ENCODE assay signal across 14 mouse cellular contexts in genomic region chr2:31143768-31144695, GRCm38 (mm10). TPM values are rescaled to one million over a fixed set of nuclear protein-coding genes. Genes with fewer than 3 reads are reported as not detected.
DNase-seq lines count a peak whose midpoint lies in the region; ATAC-seq and TF ChIP-seq lines count a peak whose summit lies in the region.
"Had no signal": no experiment of that assay in that cellular context is flagged by ENCODE, and none has a peak within 500 bp of the region (broad histone marks: within the 10 kb centered on the region; RNA-seq: fewer than 3 reads in every experiment).

No protein-coding gene starts in this region.

- intact Hi-C loops in heart, postnatal 14 days (cut with DNase I) = loop anchor here (5.0 kb wide), 2 partner anchors 42 to 57 kb away; no protein-coding TSS in a partner anchor

- peaks cover 10% of the 10 kb centered on the region; the same call in 1 of the 2 replicates for H3K36me3 ChIP-seq in heart, embryonic 15.5 days
- H3K36me3 ChIP-seq in liver, embryonic 16.5 days (ENCODE audit: control insufficient read depth, insufficient read depth) = no peaks in the 10 kb centered on the region; the same call in 1 of the 2 replicates

- TF ChIP-seq CTCF in bone marrow macrophage, adult 2 months (IDR thresholded peaks at IDR 0.05; ENCODE audit: low read depth, low read length) = no peak

- no peak for ATAC-seq in heart, embryonic 15.5 days (replicated peaks; ENCODE audit: insufficient number of reproducible peaks, insufficient read depth, low FRiP score, low read depth)
- no peak for ATAC-seq in liver, embryonic 16.5 days (ENCODE audit: low read depth)

- peak overlapping the region; percentile 25 for H3K4me3 ChIP-seq in heart, embryonic 15.5 days
- H3K4me3 ChIP-seq in bone marrow macrophage, adult 2 months (ENCODE audit: insufficient read depth, low read length) = peak overlapping the region; percentile 79
- peak overlapping the region; percentile 9; the same call in 1 of the 2 replicates for H3K4me3 ChIP-seq in liver, embryonic 16.5 days (ENCODE audit: low read depth, low read length)
- H3K4me3 ChIP-seq: embryonic facial prominence, embryonic 15.5 days; midbrain, embryonic 10.5 days; neural tube, embryonic 12.5 days had no signal

- no peaks in the 10 kb centered on the region for H3K27me3 ChIP-seq in heart, embryonic 15.5 days
- H3K27me3 ChIP-seq in liver, embryonic 16.5 days (ENCODE audit: control insufficient read depth, insufficient read depth, low read depth, low read length) = no peaks in the 10 kb centered on the region; the same call in 1 of the 2 replicates
- H3K27me3 ChIP-seq: embryonic facial prominence, embryonic 15.5 days; neural tube, embryonic 12.5 days had no signal

- TF ChIP-seq POLR2A in bone marrow macrophage, adult 2 months (IDR thresholded peaks at IDR 0.05; ENCODE audit: borderline replicate concordance, low read depth, low read length) = no peak

- DNase-seq in heart, postnatal 14 days = no peak
- DNase-seq in 416B (ENCODE audit: low read depth) = peak; percentile 83
- DNase-seq in adrenal gland, adult (ENCODE audit: inconsistent age in 2 of 2, low spot score in 1 of 2) = no peak
- no peak for DNase-seq in frontal cortex, adult 2 months (ENCODE audit: extremely low spot score in 1 of 2, low spot score in 1 of 2)
- no peak for DNase-seq in kidney, postnatal 10 days
- DNase-seq: cerebellum, postnatal 14 days; lung, adult 2 months had no signal

- peaks cover 37% of the 10 kb centered on the region for H3K4me1 ChIP-seq in heart, embryonic 15.5 days (replicated peaks)
- peaks cover 47% of the 10 kb centered on the region for H3K4me1 ChIP-seq in bone marrow macrophage, adult 2 months (ENCODE audit: control insufficient read depth, insufficient read depth, low read length)
- peaks cover 17% of the 10 kb centered on the region for H3K4me1 ChIP-seq in liver, embryonic 16.5 days (ENCODE audit: control insufficient read depth, low read depth, low read length)

- H3K4me2 ChIP-seq in heart, embryonic 15.5 days = peak overlapping the region; percentile 90
- H3K4me2 ChIP-seq in liver, embryonic 16.5 days (ENCODE audit: low read depth, low read length) = peak overlapping the region; percentile 24
- H3K4me2 ChIP-seq: embryonic facial prominence, embryonic 15.5 days; neural tube, embryonic 12.5 days had no signal

- H3K27ac ChIP-seq in heart, embryonic 15.5 days = peak overlapping the region; percentile 90
- peak overlapping the region; percentile 94 for H3K27ac ChIP-seq in bone marrow macrophage, adult 2 months (ENCODE audit: insufficient read depth, low read depth, low read length)
- peak overlapping the region; percentile 18 for H3K27ac ChIP-seq in liver, embryonic 16.5 days (ENCODE audit: low read length)
- H3K27ac ChIP-seq: embryonic facial prominence, embryonic 15.5 days; kidney, postnatal 0 days; midbrain, embryonic 10.5 days; neural tube, embryonic 12.5 days had no signal

- H3K9ac ChIP-seq in heart, embryonic 15.5 days = no peak overlapping the region
- H3K9ac ChIP-seq in liver, embryonic 16.5 days (ENCODE audit: low read depth, low read length) = no peak overlapping the region; the same call in 1 of the 2 replicates
- H3K9ac ChIP-seq: embryonic facial prominence, embryonic 15.5 days; neural tube, embryonic 12.5 days had no signal

- 34% methylated on average over 16 of the region's 16 CpGs for WGBS in heart, embryonic 15.5 days
- 22% methylated on average over 16 of the region's 16 CpGs for WGBS in liver, embryonic 16.5 days (ENCODE audit: insufficient replicate concordance)

- H3K9me3 ChIP-seq in heart, embryonic 15.5 days (replicated peaks) = no peaks in the 10 kb centered on the region
- no peaks in the 10 kb centered on the region for H3K9me3 ChIP-seq in liver, embryonic 16.5 days (replicated peaks; ENCODE audit: control insufficient read depth, low read length)
- H3K9me3 ChIP-seq: embryonic facial prominence, embryonic 15.5 days; midbrain, embryonic 10.5 days; neural tube, embryonic 12.5 days had no signal

RNA-seq across cellular contexts. Expression of gene Fnbp1, which starts 2.2 kb away (rescaled TPM):
- 16.0 and 21.8 TPM in 2 replicates for polyA plus RNA-seq in heart, embryonic 15.5 days (2015; fragmentation: Nextera tagmentation; extraction: Ambion mirVana)
- 10 to 100 TPM; 49.5 to 51.9 TPM for total RNA-seq in heart, postnatal 14 days (2021)
- 255 and 258 TPM in 2 replicates for polyA plus RNA-seq in bone marrow macrophage, adult 2 months (2012; ENCODE audit: insufficient read depth, insufficient read length, missing spikeins)
- 5.2 and 5.9 TPM in 2 replicates for polyA plus RNA-seq in liver, embryonic 16.5 days (2015; fragmentation: Nextera tagmentation; extraction: Ambion mirVana)
- polyA plus RNA-seq in frontal cortex, adult 2 months (2012; rRNA removed) = 95.9 and 101 TPM in 2 replicates

RNA-seq across cellular contexts. Expression of gene Gpr107, which starts 8.1 kb away (rescaled TPM):
- 26.4 and 31.0 TPM in 2 replicates for polyA plus RNA-seq in heart, embryonic 15.5 days (2015; fragmentation: Nextera tagmentation; extraction: Ambion mirVana)
- 10 to 100 TPM; 39.2 to 41.7 TPM for total RNA-seq in heart, postnatal 14 days (2021)
- polyA plus RNA-seq in bone marrow macrophage, adult 2 months (2012; ENCODE audit: insufficient read depth, insufficient read length, missing spikeins) = 66.1 and 80.8 TPM in 2 replicates
- polyA plus RNA-seq in liver, embryonic 16.5 days (2015; fragmentation: Nextera tagmentation; extraction: Ambion mirVana) = 11.5 and 11.9 TPM in 2 replicates
- polyA plus RNA-seq in frontal cortex, adult 2 months (2012; rRNA removed) = 28.0 and 30.4 TPM in 2 replicates

Comparison
In these comparisons a context has a peak if more than half of its experiments do, and no peak if none do; other contexts are left out.
1. H3K27ac ChIP-seq: peak in every context shown above with its lines; median percentile 94 in bone marrow macrophage, adult 2 months; 90 in heart, embryonic 15.5 days; 18 in liver, embryonic 16.5 days.
2. H3K4me3 ChIP-seq: peak in every context shown above with its lines; median percentile 79 in bone marrow macrophage, adult 2 months; 25 in heart, embryonic 15.5 days; 9 in liver, embryonic 16.5 days.